Mouse (Mus musculus) erythroblast, embryonic 14.5 days (primary cell): ENCODE measurements around the gene Pde4d.

Source experiments
- GATA1 ChIP-seq: IDR thresholded peaks from 2 replicates; pipeline ENCODE4 v1.6.1; 2012; ENCODE audit warnings: low read length, inconsistent platforms, mixed read lengths
- TAL1 ChIP-seq: IDR thresholded peaks from 3 replicates; pipeline ENCODE4 v1.6.1; 2012; ENCODE audit warnings: low read length, inconsistent platforms, mixed read lengths

- TF ChIP-seq GATA1, result no peak
- TF ChIP-seq TAL1, result no peak
Measured at GRCm38 (mm10) chr13:109191176-109191575, 741.4 kb downstream of the Pde4d start.
